8 mouse cellular contexts compared by ENCODE assay signal in genomic region chr13:72640131-72640521, GRCm38 (mm10). TPM values are rescaled to one million over a fixed set of nuclear protein-coding genes. Genes with fewer than 3 reads are reported as not detected.
DNase-seq lines count a peak whose midpoint lies in the region; ATAC-seq and TF ChIP-seq lines count a peak whose summit lies in the region.

No protein-coding gene starts in this region.

- no peak for ATAC-seq in hindbrain, embryonic 14.5 days (ENCODE audit: low FRiP score)
- ATAC-seq in liver, embryonic 14.5 days (ENCODE audit: insufficient read depth) = no peak
- ATAC-seq in neural tube, embryonic 13.5 days (ENCODE audit: low read depth) = peak; percentile 17; the same call in 1 of the 2 replicates

- peaks cover 77% of the 10 kb centered on the region for H3K27me3 ChIP-seq in hindbrain, embryonic 14.5 days (ENCODE audit: control insufficient read depth, insufficient read depth, low read length)
- peaks cover 46% of the 10 kb centered on the region for H3K27me3 ChIP-seq in liver, embryonic 14.5 days (ENCODE audit: control insufficient read depth, insufficient read depth, low read length)
- peaks cover 90% of the 10 kb centered on the region for H3K27me3 ChIP-seq in neural tube, embryonic 13.5 days

- H3K9ac ChIP-seq in hindbrain, embryonic 14.5 days = peak overlapping the region; percentile 32; the same call in 1 of the 2 replicates
- no peak overlapping the region for H3K9ac ChIP-seq in liver, embryonic 14.5 days (replicated peaks)
- H3K9ac ChIP-seq in neural tube, embryonic 13.5 days = peak overlapping the region; percentile 60; the same call in 1 of the 2 replicates

- DNase-seq in left cerebral cortex, adult 2 months (ENCODE audit: extremely low spot score in 1 of 2, low spot score in 2 of 2) = no peak
- no peak for DNase-seq in left cerebral cortex, adult 8-10 months (ENCODE audit: low spot score in 2 of 2)
- DNase-seq in embryo, embryonic 9.5 days (ENCODE audit: extremely low spot score) = peak; percentile 55
- peak; percentile 55 for DNase-seq in hindbrain, embryonic 14.5 days (ENCODE audit: low spot score)
- no peak for DNase-seq in liver, embryonic 14.5 days (ENCODE audit: low read depth in 3 of 3, low spot score in 3 of 3)
- no peak for DNase-seq in ovary, postnatal 36 days (ENCODE audit: low spot score)
- DNase-seq in layer of hippocampus, adult 18-20 months (ENCODE audit: low spot score in 2 of 2) = no peak

- peak overlapping the region; percentile 37; the same call in 1 of the 2 replicates for H3K4me3 ChIP-seq in left cerebral cortex, adult 2 months
- peak overlapping the region; percentile 29 for H3K4me3 ChIP-seq in hindbrain, embryonic 14.5 days (replicated peaks; ENCODE audit: low read length)
- peak overlapping the region; percentile 22 to 41; a peak in 2 of 4 replicates for H3K4me3 ChIP-seq in liver, embryonic 14.5 days (ENCODE audit: insufficient read depth in 1 of 2, low read depth in 2 of 2, low read length in 2 of 2)
- H3K4me3 ChIP-seq in neural tube, embryonic 13.5 days = peak overlapping the region; percentile 36

- peak overlapping the region; percentile 64 for H3K4me2 ChIP-seq in hindbrain, embryonic 14.5 days (replicated peaks)
- H3K4me2 ChIP-seq in liver, embryonic 14.5 days (ENCODE audit: low read depth) = peak overlapping the region; percentile 50
- peak overlapping the region; percentile 64 for H3K4me2 ChIP-seq in neural tube, embryonic 13.5 days

- H3K36me3 ChIP-seq in hindbrain, embryonic 14.5 days (replicated peaks; ENCODE audit: control insufficient read depth, insufficient read depth) = no peaks in the 10 kb centered on the region
- H3K36me3 ChIP-seq in liver, embryonic 14.5 days (replicated peaks; ENCODE audit: control insufficient read depth, insufficient read depth, low read depth) = no peaks in the 10 kb centered on the region
- no peaks in the 10 kb centered on the region for H3K36me3 ChIP-seq in neural tube, embryonic 13.5 days

- H3K9me3 ChIP-seq in hindbrain, embryonic 14.5 days (ENCODE audit: control insufficient read depth, low read length) = no peaks in the 10 kb centered on the region
- no peaks in the 10 kb centered on the region for H3K9me3 ChIP-seq in liver, embryonic 14.5 days (ENCODE audit: control insufficient read depth, low read length)
- no peaks in the 10 kb centered on the region for H3K9me3 ChIP-seq in neural tube, embryonic 13.5 days

- 13% methylated on average over 11 of the region's 11 CpGs for WGBS in hindbrain, embryonic 14.5 days
- 3% methylated on average over 11 of the region's 11 CpGs for WGBS in liver, embryonic 14.5 days (ENCODE audit: insufficient replicate concordance)
- WGBS in neural tube, embryonic 13.5 days = 4% methylated on average over 11 of the region's 11 CpGs

- peaks cover 28% of the 10 kb centered on the region for H3K4me1 ChIP-seq in hindbrain, embryonic 14.5 days (replicated peaks; ENCODE audit: control insufficient read depth, insufficient read depth, low read length)
- H3K4me1 ChIP-seq in liver, embryonic 14.5 days (replicated peaks; ENCODE audit: control insufficient read depth in 2 of 2, insufficient read depth in 2 of 2, low read length in 1 of 2) = no peaks in the 10 kb centered on the region
- peaks cover 44% of the 10 kb centered on the region for H3K4me1 ChIP-seq in neural tube, embryonic 13.5 days (replicated peaks)

- intact Hi-C loops in left cerebral cortex, adult 2 months (cut with DNase I) = loop anchor here (5.0 kb wide), 2 partner anchors 127 to 392 kb away; no protein-coding TSS in a partner anchor

- TF ChIP-seq CTCF in left cerebral cortex, adult 2 months (IDR thresholded peaks at IDR 0.05) = peak; percentile 39
- 0 out of 2 replicates have a peak, but pooled peaks have one; percentile 20 for TF ChIP-seq CTCF in liver, embryonic 14.5 days (IDR thresholded peaks at IDR 0.05; ENCODE audit: low read depth)

- no peak for TF ChIP-seq EP300 in liver, embryonic 14.5 days (IDR thresholded peaks at IDR 0.05; ENCODE audit: low read depth)

- H3K27ac ChIP-seq in left cerebral cortex, adult 2 months = no peak overlapping the region
- H3K27ac ChIP-seq in hindbrain, embryonic 14.5 days = no peak overlapping the region
- no peak overlapping the region for H3K27ac ChIP-seq in liver, embryonic 14.5 days
- no peak overlapping the region for H3K27ac ChIP-seq in neural tube, embryonic 13.5 days (replicated peaks)

RNA-seq across cellular contexts. Expression of gene Irx2, which starts 11.5 kb away (rescaled TPM):
- total RNA-seq in left cerebral cortex, adult 2 months (2021) = not detected
- total RNA-seq in left cerebral cortex, adult 8-10 months (2022) = 1 to 10 TPM in 1 of 4 experiments, under 1 TPM in 1, not detected in 2; 0.50 to 1.3 TPM
- polyA plus RNA-seq in hindbrain, embryonic 14.5 days (2014; fragmentation: Nextera tagmentation; extraction: Ambion mirVana) = 23.4 and 31.8 TPM in 2 replicates
- polyA plus RNA-seq in liver, embryonic 14.5 days (2012; rRNA removed) = 0.02 and 0.09 TPM in 2 replicates
- not detected in 2 replicates for polyA plus RNA-seq in liver, embryonic 14.5 days (2014; fragmentation: Nextera tagmentation; extraction: Ambion mirVana)
- 12.3 and 20.0 TPM in 2 replicates for polyA plus RNA-seq in neural tube, embryonic 13.5 days (2015; fragmentation: Nextera tagmentation; extraction: Ambion mirVana)
- under 1 TPM in 1 of 2 experiments, not detected in 1; 0.32 TPM for total RNA-seq in layer of hippocampus, adult 18-20 months (2021)

Comparison
In these comparisons a context has a peak if more than half of its experiments do, and no peak if none do; other contexts are left out.
1. DNase-seq: peak in embryo, embryonic 9.5 days (single experiment) and hindbrain, embryonic 14.5 days (single experiment); none in left cerebral cortex, adult 2 months (0 of 2), left cerebral cortex, adult 8-10 months (0 of 2), liver, embryonic 14.5 days (0 of 3), ovary, postnatal 36 days (single experiment) and layer of hippocampus, adult 18-20 months (0 of 2).
2. Peak in every context shown above with its lines, with median percentiles within 50 percentile points of each other: H3K4me3 ChIP-seq and H3K4me2 ChIP-seq.